ENCODE assay signal across 1 mouse cellular context in the genomic region with DNA sequence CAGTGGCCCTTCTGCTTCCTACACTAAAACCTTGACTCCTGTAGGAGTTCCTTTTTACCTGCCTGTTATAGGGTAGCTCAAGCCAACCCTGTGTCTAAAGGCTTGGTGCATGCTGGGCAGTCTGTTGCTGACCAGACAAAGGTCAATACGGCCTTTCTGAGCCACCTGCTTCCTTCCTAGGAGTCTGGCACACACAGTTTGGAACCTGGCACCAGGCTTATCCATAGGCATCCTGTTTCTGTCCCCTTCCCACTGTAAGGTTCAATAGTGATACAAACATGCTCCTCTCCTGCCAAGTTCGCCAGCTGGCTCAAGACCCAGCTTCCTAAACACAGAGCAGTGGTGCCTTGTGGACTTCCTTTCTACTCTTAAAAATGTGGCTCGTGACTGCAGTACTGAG.
TF ChIP-seq lines count a peak whose summit lies in the region.

No protein-coding gene starts in this region.

TF ChIP-seq in CH12.LX, 34 proteins besides CTCF, POLR2A, EP300 and RAD21:
- no peak for TF ChIP-seq SMC3 (IDR thresholded peaks at IDR 0.05; ENCODE audit: low read depth, low read length)
- TF ChIP-seq USF1 (IDR thresholded peaks at IDR 0.05; ENCODE audit: low read depth, low read length), result no peak
- no peak for TF ChIP-seq POLR2AphosphoS2 (IDR thresholded peaks at IDR 0.05; ENCODE audit: low read depth, low read length)
- TF ChIP-seq E2F4 (IDR thresholded peaks at IDR 0.05; ENCODE audit: insufficient replicate concordance, low read depth, low read length), result no peak
- no peak for TF ChIP-seq RCOR1 (conservative IDR thresholded peaks at IDR 0.05; ENCODE audit: low read depth, low read length)
- no peak for TF ChIP-seq NRF1 (IDR thresholded peaks at IDR 0.05; ENCODE audit: low read depth, low read length)
- TF ChIP-seq MEF2A (IDR thresholded peaks at IDR 0.05; ENCODE audit: borderline replicate concordance, low read depth, low read length), result no peak
- TF ChIP-seq UBTF (IDR thresholded peaks at IDR 0.05; ENCODE audit: low read depth, low read length), result no peak
- no peak for TF ChIP-seq ZNF384 (IDR thresholded peaks at IDR 0.05; ENCODE audit: low read depth, low read length)
- TF ChIP-seq SIN3A (IDR thresholded peaks at IDR 0.05; ENCODE audit: low read length), result no peak
- TF ChIP-seq JUN (IDR thresholded peaks at IDR 0.05; ENCODE audit: insufficient read depth, low read depth, low read length), result no peak
- no peak for TF ChIP-seq ETS1 (conservative IDR thresholded peaks at IDR 0.05; ENCODE audit: low read depth, low read length)
- no peak for TF ChIP-seq KAT2A (IDR thresholded peaks at IDR 0.05; ENCODE audit: insufficient replicate concordance, low read length)
- TF ChIP-seq BHLHE40 (IDR thresholded peaks at IDR 0.05; ENCODE audit: low read depth, low read length), result no peak
- no peak for TF ChIP-seq JUND (conservative IDR thresholded peaks at IDR 0.05; ENCODE audit: low read depth, low read length)
- TF ChIP-seq MXI1 (IDR thresholded peaks at IDR 0.05; ENCODE audit: low read depth, low read length), result no peak
- TF ChIP-seq CHD2 (IDR thresholded peaks at IDR 0.05; ENCODE audit: low read length), result no peak
